ENCODE assay signal across 21 mouse cellular contexts in genomic region chr2:44873718-44874117, GRCm38 (mm10). TPM values are rescaled to one million over a fixed set of nuclear protein-coding genes. Genes with fewer than 3 reads are reported as not detected.
DNase-seq lines count a peak whose midpoint lies in the region; ATAC-seq and TF ChIP-seq lines count a peak whose summit lies in the region.
"Had no signal": no experiment of that assay in that cellular context is flagged by ENCODE, and none has a peak within 500 bp of the region (broad histone marks: within the 10 kb centered on the region; RNA-seq: fewer than 3 reads in every experiment).

No protein-coding gene starts in this region.

- intact Hi-C loops in heart, adult 2 months (cut with DNase I): no loop called here

- no peak for TF ChIP-seq CTCF in heart, adult 2 months (IDR thresholded peaks at IDR 0.05)

- H3K79me2 ChIP-seq in heart, adult 2 months (replicated peaks; ENCODE audit: control insufficient read depth, insufficient read depth, low read length): no peaks in the 10 kb centered on the region

- TF ChIP-seq EP300 in heart, adult 2 months (IDR thresholded peaks at IDR 0.05; ENCODE audit: insufficient read depth, low read depth, low read length): no peak

- no peaks in the 10 kb centered on the region for H3K27me3 ChIP-seq in forebrain, embryonic 14.5 days (replicated peaks; ENCODE audit: control insufficient read depth, insufficient read depth, low read length)
- no peaks in the 10 kb centered on the region for H3K27me3 ChIP-seq in heart, adult 2 months (ENCODE audit: control insufficient read depth, insufficient read depth, low read length)
- H3K27me3 ChIP-seq: embryonic facial prominence, embryonic 15.5 days; forebrain, embryonic 15.5 days; heart, embryonic 13.5 days; hindbrain, embryonic 15.5 days had no signal

- H3K4me3 ChIP-seq in forebrain, embryonic 14.5 days (ENCODE audit: low read depth, low read length): no peak overlapping the region
- no peak overlapping the region for H3K4me3 ChIP-seq in heart, adult 2 months
- H3K4me3 ChIP-seq: embryonic facial prominence, embryonic 15.5 days; erythroblast, embryonic 14.5 days; forebrain, embryonic 10.5 days; forebrain, embryonic 15.5 days; heart, embryonic 13.5 days; hindbrain, embryonic 15.5 days had no signal

- H3K27ac ChIP-seq in forebrain, embryonic 14.5 days (ENCODE audit: low read depth, low read length): no peak overlapping the region
- H3K27ac ChIP-seq in heart, adult 2 months: no peak overlapping the region
- H3K27ac ChIP-seq: embryonic facial prominence, embryonic 15.5 days; forebrain, embryonic 10.5 days; forebrain, embryonic 15.5 days; heart, embryonic 13.5 days; hindbrain, embryonic 15.5 days had no signal

- no peak for TF ChIP-seq POLR2A in heart, adult 2 months (IDR thresholded peaks at IDR 0.05; ENCODE audit: insufficient read depth, low read depth, low read length)

- H3K4me2 ChIP-seq in forebrain, embryonic 14.5 days (ENCODE audit: low read length): no peak overlapping the region
- H3K4me2 ChIP-seq: embryonic facial prominence, embryonic 15.5 days; forebrain, embryonic 15.5 days; heart, embryonic 13.5 days; hindbrain, embryonic 15.5 days had no signal

- peak; percentile 89 for ATAC-seq in activated CD4-positive, CD25-positive, alpha-beta regulatory T cell, adult 4 months
- no peak for ATAC-seq in forebrain, embryonic 14.5 days
- ATAC-seq: forebrain, embryonic 15.5 days had no signal

- H3K9me3 ChIP-seq in forebrain, embryonic 14.5 days (replicated peaks; ENCODE audit: control insufficient read depth, low read length): no peaks in the 10 kb centered on the region
- H3K9me3 ChIP-seq: embryonic facial prominence, embryonic 15.5 days; forebrain, embryonic 10.5 days; forebrain, embryonic 15.5 days; heart, embryonic 13.5 days; hindbrain, embryonic 15.5 days had no signal

- H3K4me1 ChIP-seq in forebrain, embryonic 14.5 days (ENCODE audit: control insufficient read depth, insufficient read depth, low read length): no peaks in the 10 kb centered on the region
- no peaks in the 10 kb centered on the region for H3K4me1 ChIP-seq in heart, adult 2 months (ENCODE audit: control insufficient read depth, insufficient read depth, low read length)
- H3K4me1 ChIP-seq: embryonic facial prominence, embryonic 15.5 days; forebrain, embryonic 10.5 days; heart, embryonic 13.5 days; hindbrain, embryonic 15.5 days had no signal

- no peak overlapping the region for H3K9ac ChIP-seq in forebrain, embryonic 14.5 days (ENCODE audit: low read length)
- H3K9ac ChIP-seq in heart, adult 2 months (ENCODE audit: low read depth, low read length): no peak overlapping the region
- H3K9ac ChIP-seq: embryonic facial prominence, embryonic 15.5 days; forebrain, embryonic 15.5 days; heart, embryonic 13.5 days; hindbrain, embryonic 15.5 days had no signal

- no peaks in the 10 kb centered on the region for H3K36me3 ChIP-seq in forebrain, embryonic 14.5 days (ENCODE audit: control insufficient read depth, insufficient read depth, low read length)
- no peaks in the 10 kb centered on the region for H3K36me3 ChIP-seq in heart, adult 2 months (ENCODE audit: control insufficient read depth, insufficient read depth, low read length)
- H3K36me3 ChIP-seq: embryonic facial prominence, embryonic 15.5 days; forebrain, embryonic 10.5 days; forebrain, embryonic 15.5 days; heart, embryonic 13.5 days; hindbrain, embryonic 15.5 days had no signal

- WGBS in forebrain, embryonic 14.5 days: 38% methylated on average over 2 of the region's 2 CpGs
- 75% methylated on average over 2 of the region's 2 CpGs for WGBS in heart, adult 2 months

- peak; percentile 17 for DNase-seq in embryo, embryonic 10.5 days (ENCODE audit: low spot score)
- DNase-seq in embryo, embryonic 10 days (ENCODE audit: low spot score): no peak
- DNase-seq in CD4-positive, CD25-positive, alpha-beta regulatory T cell, adult 2 months (ENCODE audit: low read depth, low spot score): peak; percentile 35
- DNase-seq in forebrain, embryonic 14.5 days (ENCODE audit: low spot score): no peak
- DNase-seq in heart, adult 2 months: no peak
- DNase-seq in spleen, postnatal 14 days (ENCODE audit: low spot score in 2 of 2): no peak
- DNase-seq: adrenal gland, postnatal 10 days; cerebellum, adult 11 months; cerebellum, adult 9-11 months; cerebellum, postnatal 36 days; embryo, embryonic 11 days; gastrocnemius, postnatal 14 days; heart, postnatal 36 days; kidney, adult 11 months had no signal

RNA-seq across cellular contexts. Expression of gene Gtdc1, which starts 53.7 kb away (rescaled TPM):
- polyA plus RNA-seq in activated CD4-positive, CD25-positive, alpha-beta regulatory T cell, adult 4 months (2017; shearing (Covaris generic)): 10 to 100 TPM; 16.2 to 16.6 TPM
- polyA plus RNA-seq in forebrain, embryonic 14.5 days (2014; fragmentation: Nextera tagmentation; extraction: Ambion mirVana): 20.6 and 32.0 TPM in 2 replicates
- total RNA-seq in heart, adult 2 months (2021): 10 to 100 TPM; 16.5 to 17.7 TPM
- polyA plus RNA-seq in heart, adult 2 months (2012; rRNA removed): 6.2 and 10.5 TPM in 2 replicates

Comparison
In these comparisons a context has a peak if more than half of its experiments do, and no peak if none do; other contexts are left out.
1. DNase-seq: peak in embryo, embryonic 10.5 days (single experiment) and CD4-positive, CD25-positive, alpha-beta regulatory T cell, adult 2 months (single experiment); none in embryo, embryonic 10 days (single experiment), forebrain, embryonic 14.5 days (single experiment), heart, adult 2 months (0 of 2) and spleen, postnatal 14 days (0 of 2).